Mouse (Mus musculus) NIH3T3 (cell line): ENCODE results near the gene BC028528.
A peak's percentile ranks its signal among the peaks of the same experiment; 100 is the strongest.
"Not testable (repeated sequence)": the region's sequence is repeated elsewhere in the genome, so short reads cannot be mapped to it uniquely, and the experiment has no call there.

Source experiments
- DNase-seq: peaks from one replicate; pipeline ENCODE4 v3.0.0-alpha.2; 2012; ENCODE audit warnings: low read depth

The BC028528 gene

DNA sequence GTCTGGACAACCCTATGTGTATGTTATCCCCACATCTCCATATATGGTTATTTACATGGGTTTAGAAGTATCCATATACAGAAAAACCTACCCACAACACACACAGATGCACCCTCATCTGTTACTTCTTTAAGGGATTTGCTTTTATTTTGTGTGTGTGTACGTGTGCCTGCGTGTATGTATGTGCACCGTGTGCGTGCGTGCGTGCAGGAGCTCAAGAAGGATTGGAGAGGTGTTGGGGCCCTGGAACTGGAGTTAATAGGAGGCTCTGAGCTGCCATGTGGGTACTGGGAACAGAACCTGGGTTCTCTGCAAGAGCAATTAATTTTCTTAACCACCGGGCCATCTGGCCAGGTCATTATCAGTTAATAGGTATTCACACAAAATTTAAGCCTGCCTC, 19.8 kb downstream of the BC028528 start:
- DNase-seq = no peak

DNA sequence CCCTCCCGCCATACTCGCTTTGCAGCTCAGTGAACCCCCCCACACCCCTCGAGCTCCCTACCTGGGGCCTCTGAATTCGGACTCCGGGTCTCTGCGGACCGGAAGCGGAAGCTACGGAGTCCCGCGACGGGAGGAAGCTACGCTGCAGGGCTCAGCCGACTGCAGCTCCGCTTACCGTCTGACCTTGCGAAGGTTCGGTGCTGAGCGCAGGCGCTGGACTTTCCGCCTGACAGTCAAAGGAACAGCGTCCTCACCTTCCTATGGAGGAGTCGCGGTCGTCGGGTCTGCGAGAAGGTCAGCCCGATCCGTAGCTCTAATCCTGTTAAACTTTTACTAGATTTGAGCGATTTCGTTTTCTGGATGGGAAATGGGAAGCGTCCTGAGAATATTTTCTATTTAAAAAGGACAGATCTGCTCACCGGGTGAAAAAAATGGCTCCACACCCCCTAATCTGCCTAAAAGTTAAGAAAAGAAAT, 20.4 kb downstream of the BC028528 start, which contains the start of gene Mrps21:
Mrps21 (minus strand) TSS at position 128 of the 476 bp plus-strand sequence.
- DNase-seq = peak; percentile 92

DNA sequence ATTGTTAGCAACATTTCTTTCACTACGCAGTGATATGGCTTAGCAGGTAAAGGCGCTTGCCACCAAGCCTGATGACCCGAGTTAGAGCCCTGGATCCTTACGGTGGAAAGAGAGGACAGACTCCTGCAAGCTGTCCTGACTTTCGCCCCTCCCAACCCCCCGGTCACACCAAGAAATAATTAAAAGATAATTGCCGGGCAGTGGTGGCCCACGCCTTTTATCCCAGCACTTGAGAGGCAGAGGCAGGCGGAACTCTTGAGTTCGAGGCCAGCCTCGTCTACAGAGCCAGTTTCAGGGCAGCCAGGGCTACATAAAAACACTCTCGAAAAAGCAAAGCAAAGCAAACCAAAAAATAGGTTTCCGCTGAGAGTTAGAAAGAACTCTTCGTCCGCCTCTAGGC, 20.8 kb downstream of the BC028528 start:
- DNase-seq = no peak

DNA sequence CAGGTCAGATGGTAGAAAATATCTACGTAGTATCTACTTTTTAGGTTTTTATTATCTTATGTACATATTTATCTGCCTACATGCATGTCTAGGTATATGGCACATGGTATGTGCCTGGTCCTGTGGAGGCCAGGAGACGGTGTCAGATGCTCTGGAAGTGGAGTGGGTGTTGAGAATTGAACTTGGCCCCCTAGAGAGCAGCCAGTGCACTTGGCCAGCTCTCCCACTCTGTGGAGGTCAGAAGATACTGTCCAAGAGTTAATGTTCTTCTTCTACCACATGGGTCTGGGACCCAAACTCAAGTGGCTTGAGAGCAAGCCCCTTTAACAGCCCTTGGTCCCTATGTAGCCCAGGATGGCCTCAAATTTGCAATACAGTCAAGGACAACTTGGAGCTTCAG, 24.4 kb downstream of the BC028528 start:
- DNase-seq = no peak

DNA sequence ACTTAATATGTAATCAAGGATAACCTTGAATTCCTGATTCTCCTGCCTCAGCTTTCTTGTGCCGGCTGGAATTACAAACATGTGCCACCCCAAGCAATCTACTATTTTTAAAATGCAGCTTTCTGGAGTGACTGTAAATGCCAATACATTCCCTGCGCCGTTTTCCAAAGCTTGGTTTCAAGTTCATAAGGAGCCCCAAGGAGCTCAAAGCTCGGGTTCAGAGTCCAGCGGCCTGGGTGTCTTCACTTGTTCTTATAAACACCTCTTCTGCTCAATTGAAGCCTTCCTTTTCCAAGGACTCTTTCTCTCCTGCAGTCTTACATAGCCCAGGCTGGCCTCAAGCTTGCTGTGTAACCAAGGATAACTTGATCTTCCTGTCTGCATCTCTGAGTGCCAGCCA, 25.7 kb downstream of the BC028528 start:
- DNase-seq = no peak

DNA sequence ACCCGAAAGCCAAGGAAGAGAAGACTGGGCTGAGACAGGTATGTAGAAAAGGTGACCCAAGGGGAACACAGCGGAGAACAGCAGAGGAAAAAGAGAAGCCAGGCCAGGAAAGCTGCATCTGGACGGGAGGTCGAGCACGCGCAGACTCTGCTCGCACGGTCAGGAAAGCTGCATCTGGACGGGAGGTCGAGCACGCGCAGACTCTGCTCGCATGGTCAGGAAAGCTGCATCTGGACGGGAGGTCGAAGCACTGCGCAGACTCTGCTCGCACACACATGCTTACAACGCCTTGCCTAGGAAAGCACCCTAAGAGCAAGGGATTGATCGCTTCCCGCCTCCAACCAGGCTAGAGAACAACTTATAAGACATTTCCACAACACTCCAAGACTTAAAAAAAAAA, 26.2 kb downstream of the BC028528 start:
- DNase-seq = no peak

DNA sequence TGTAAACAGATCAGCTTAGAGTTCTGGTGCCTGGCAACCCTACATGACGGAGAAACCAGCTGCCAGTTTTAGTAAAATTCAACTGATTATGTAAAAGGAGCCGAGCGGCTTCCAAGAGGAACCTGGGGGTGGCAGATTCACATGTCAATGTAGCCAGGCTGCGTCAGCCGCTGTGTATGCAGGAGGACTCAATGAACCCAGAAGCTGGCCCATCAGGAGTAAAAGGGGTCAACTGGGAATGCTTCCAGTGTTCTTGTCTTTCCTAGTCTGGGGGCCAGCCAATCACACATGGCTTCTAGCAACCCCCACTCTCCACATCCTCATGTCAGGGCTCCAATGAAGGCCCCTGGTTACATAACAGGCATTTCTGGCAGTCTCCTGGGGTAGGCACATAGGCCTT, 26.8 kb downstream of the BC028528 start:
- DNase-seq = no peak

DNA sequence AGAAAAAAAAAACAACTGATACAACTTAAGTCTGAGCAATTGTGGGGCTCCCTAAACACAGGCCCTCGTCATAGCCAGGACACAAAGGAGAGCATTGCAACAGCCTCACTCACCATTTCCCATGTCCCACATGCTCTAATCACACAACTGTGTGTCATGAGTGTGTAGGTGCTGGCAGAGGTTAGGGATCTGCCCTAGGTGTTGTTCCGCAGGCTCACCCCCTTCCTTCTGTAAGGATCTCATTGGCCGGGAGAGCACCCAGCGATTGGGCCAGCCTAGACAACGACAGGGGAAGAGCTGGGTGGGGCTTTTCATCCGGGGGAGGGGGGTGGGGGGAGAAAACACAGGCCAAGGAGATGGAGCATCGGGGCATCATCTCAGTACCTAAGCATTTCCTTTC, 28.2 kb downstream of the BC028528 start:
- no peak for DNase-seq

DNA sequence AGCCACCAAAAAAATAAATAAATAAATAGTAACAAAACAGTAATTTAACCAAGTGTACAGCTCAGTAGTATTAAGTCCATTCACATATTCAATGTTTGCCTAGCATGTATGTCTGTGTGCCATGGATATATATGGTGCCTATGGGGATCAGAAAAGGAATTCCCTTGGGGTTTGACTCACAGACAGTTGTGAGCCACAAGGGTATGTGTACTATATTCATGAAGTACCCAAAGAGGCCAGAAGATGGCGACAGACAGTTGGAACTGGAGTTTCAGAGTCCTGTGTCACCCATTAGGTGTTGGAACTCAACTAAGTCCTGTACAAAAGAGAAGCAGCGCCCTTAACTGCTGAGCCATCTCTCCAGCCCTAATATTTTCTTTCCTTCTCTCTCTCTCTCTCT, 30.0 kb downstream of the BC028528 start:
- peak; percentile 89 for DNase-seq

DNA sequence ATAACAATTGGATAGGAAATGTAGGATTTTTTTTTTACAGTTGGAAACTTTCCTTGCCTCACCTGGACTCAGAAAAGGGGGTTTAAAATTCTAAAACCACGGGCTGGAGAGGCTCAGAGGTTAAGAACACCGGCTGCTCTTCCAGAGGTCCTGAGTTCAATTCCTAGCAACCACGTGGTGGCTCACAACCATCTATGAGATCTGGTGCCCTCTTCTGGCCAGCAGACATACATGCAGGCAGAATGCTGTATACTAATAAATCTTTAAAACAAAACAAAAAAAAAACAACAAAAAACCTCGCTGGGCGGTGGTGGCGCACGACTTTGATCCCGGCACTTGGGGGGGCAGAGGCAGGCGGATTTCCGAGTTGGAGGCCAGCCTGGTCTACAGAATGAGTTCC, 30.6 kb downstream of the BC028528 start:
- peak; percentile 44 for DNase-seq

DNA sequence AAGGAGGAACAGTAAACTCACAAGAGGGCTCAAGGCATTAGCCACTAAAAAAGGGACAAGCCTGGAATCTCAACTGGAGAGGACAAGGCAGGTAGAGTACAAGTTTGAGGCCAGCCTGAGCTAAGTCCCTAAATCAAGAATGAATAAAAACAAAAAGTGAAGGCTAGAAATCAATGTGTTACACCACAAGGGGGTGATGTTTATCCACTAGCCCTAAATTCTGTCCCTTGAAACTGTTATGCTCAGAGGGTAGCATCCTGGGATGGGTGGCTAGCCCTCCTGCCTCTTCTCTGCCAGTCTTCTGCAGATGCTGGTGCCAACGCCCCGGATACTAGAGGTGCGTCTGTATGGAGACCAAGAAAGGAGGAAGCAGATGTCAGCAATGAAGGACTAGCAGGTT, 31.5 kb downstream of the BC028528 start:
- DNase-seq = peak; percentile 46

DNA sequence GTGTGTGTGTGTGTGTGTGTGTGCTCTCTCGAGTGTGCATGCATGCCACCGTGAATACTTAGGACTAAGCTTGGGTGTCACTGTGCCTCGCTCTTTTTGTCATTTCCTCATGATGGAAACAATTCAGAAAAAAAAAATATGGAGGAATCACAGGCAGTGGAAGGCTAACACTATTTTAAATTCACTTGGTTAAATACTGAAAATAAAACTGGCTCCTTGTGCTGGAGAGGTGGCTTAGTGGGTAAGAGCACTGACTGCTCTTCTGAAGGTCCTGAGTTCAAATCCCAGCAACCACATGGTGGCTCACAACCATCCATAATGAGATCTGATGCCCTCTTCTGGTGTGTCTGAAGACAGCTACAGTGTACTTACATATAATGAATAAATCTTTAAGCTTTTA, 33.5 kb downstream of the BC028528 start:
- not testable (repeated sequence) for DNase-seq

DNA sequence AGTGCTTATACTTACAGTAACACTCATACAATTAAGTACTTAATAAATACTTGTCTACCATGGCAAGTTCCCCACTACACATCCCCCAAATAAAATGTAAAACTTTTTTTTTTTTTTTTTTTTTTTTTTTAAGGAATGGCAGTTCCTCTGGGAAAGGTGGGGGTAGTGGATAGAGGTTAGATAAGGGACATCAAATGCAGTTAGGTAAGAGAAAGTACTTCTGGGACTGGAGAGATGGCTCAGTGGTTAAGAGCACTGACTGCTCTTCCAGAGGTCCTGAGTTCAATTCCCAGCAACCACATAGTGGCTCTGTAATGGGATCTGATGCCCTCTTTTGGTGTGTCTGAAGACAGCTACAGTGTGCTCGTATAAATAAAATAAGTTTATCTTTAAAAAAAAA, 34.8 kb downstream of the BC028528 start:
- DNase-seq = not testable (repeated sequence)

DNA sequence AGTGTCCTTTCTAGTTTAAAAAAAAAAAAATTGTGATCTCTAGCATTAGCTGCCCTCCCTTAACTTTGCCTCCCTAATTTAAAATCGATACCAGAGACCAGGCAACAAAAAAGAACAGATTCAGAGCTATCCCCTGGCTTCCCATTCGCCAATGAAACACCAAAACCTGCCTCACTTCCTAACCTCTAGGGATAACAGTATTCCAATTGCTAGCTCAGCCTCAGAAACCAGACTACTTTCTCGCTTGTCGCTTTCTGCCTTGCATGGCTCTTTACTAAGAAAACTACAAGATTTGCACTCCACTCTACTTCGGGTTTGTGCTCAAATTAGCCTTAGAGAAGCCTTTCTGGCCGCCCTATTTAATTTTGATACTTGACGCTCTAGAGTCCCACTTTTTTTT, 35.7 kb downstream of the BC028528 start:
- no peak for DNase-seq

DNA sequence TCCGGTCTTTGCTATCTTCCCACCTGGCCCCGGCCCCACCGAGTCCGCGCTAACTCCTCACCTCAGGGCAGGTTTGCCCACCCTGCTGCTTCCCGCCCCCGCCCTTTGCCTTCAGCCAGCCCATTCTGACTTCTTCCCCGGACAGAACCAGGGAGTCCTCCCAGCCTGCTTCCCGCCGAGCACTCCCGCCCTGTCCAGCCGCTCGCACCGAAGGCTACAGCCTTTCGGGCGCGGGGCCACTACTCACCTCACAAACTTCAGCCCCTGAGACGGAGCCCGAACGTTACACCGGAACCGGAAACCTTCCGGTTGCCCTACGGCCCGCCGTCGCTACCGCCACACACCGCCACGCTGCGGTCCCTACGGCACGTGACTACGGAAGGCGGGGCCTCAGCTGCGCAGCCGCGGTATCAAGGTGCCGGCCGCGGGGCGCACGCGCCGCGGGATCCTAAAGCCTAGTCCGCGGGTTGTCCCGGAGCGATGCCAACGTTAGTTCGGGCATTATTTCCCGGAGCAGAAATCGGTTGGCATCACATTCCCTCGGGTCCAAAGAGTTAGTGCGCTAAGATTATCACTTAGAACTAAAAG, 36.2 kb downstream of the BC028528 start, which contains the start of gene Prpf3:
Prpf3 (minus strand) TSS at position 384 of the 588 bp plus-strand sequence.
- peak; percentile 97 for DNase-seq

DNA sequence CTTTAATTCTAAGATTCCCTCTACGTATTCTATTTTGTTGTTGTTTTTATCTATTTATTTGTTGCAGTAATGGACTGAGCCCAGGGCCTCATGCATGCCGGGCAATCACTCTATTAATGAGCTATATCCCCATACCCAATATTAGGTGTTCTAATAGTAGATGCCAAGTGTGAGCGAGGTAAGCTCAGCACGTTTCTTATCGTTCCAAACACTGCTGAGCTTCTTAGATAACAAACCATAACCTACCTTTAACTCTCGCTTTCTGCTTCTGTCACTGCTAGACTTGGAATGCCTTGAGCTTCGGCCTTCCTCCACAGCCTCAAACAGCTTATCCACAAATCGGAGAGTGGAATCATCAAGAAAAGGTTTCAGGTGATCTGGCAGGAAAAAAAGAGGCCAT, 40.5 kb downstream of the BC028528 start:
- no peak for DNase-seq

DNA sequence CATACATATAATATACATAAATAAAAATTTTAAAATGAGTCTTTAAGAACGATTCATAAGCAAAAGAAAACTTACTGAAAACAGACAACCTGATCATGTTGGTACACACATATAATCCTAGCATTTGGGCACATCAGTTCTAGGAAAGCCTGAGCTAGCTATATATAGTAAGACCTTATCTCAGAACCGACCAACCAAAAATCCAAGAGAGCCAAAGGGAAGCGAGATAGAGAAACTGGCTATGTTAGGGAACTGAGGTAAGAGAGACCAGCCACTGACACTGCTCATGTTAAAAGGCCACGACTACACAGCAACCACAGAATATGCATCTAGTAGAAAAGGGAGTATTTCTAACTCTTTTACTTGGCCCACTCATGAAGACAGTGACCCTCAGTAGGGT, 41.2 kb downstream of the BC028528 start:
- no peak for DNase-seq

DNA sequence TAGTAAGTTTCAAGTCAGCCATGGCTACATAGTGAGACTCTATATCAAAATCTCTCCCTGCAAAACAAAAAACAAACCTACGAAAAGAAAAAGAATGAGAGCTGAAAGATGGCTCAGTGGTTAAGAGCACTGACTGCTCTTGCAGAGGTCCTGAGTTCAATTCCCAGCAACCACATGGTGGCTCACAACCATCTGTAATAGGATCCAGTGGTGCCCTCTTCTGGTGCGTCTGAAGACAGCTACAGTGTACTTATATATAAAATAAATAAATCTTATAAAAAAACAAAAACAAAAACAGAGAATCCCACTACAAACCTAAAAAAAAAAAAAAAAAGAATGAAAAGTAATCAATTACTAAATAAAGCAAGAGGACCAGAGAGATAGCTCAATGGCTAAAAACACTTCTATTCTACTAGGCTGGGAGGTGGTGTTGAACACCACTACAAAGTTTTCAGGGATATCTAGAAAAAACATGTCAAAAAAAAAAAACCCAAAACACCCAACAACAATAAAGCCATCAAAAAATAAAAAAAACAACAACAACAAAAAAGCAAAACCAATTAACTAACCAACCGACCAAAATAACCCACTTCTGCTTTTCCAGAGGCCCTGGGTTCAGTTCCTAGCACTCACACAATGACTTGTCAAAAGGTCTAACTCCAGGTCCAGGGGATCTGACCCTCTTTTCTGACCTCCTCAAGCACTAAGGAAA, 49.1 kb downstream of the BC028528 start:
- DNase-seq = peak; percentile 32

DNA sequence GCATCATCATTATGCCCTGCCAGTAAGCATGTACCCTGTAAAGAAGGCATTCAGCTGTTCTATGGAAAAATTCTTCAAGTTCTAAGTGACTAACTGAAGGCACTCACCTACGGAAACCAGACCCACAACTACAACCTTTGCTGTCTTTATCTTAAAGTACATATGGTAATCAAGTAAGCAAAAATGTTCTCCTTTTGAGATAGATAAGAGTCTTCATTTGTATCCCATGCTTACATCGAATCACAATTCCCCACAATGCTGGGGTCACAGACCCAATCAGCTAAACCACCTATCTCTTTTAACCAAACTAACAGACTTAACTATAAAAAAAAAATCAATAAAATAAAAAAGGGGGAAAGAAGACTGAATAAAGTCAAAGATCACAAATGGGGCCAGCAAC, 52.6 kb downstream of the BC028528 start:
- no peak for DNase-seq
